Mouse (Mus musculus) spleen, adult 18-20 months (tissue): Measurements from ENCODE around the gene Popdc3.
"Not testable (repeated sequence)": the region's sequence is repeated elsewhere in the genome, so short reads cannot be mapped to it uniquely, and the experiment has no call there.

ENCODE experiments used
- DNase-seq, 2 experiments: peaks; one replicate each; pipeline ENCODE4 v3.0.0; 2022; ENCODE audit warnings: mixed read lengths in 2 of 2

The Popdc3 gene

DNA sequence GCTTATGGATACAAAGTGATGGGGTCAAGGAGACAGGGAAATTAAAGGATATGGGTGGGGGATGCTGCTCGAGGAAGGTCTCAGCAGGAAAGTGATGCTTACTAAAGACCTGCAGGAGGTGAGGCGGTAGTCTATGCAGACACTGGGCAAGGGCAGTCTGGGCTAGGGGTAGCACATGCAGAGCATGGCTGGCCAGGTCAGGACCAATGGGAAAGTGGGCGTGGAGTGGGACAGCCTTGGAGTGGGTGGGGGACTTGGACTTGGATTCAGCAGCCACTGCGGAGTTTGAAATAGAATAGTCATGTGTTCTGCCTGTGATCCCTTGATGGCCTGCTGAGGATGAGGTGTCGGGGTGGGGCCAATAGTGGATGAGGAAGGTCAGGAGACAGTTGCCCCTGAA is 141.0 kb downstream of the Popdc3 start:
- no peak for DNase-seq

DNA sequence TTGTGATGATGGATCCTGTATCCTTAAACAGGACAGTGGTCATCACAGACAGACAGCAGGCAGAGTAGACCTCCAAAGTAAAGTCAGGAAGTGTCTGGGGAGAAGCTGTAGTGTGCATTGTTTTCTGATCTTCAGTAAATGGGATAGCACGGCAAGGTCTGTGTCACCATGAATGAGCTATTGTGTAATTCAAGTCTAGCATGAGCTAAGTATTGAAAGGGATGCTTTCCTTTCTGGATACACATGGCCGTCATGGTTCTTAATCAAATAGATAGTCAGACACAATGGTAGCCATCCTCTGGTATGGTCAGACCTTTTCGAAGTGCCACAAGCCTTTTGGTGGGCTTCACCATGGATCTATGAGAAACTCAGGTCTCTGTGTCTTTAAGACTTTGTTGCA is 142.4 kb downstream of the Popdc3 start:
- no peak for DNase-seq

DNA sequence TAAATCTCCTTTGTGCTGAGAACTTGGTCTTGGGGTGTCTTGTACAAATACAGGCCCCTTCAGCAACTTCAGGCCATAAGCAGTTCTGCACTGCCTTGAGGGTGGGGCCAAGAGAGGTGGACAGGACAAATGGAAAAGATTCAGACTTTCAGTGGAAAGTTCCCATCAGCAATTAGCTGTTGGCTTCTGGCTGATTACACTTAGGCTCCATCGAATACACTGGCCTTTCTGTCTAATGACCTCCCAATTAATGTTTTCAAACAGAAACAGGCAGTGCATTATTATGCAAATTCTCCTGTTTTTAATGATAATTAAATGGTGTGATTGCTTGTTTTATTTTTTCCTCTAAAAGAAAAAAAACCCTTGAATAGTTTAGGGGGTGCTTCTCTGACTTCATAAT is 146.3 kb downstream of the Popdc3 start:
- no peak for DNase-seq

DNA sequence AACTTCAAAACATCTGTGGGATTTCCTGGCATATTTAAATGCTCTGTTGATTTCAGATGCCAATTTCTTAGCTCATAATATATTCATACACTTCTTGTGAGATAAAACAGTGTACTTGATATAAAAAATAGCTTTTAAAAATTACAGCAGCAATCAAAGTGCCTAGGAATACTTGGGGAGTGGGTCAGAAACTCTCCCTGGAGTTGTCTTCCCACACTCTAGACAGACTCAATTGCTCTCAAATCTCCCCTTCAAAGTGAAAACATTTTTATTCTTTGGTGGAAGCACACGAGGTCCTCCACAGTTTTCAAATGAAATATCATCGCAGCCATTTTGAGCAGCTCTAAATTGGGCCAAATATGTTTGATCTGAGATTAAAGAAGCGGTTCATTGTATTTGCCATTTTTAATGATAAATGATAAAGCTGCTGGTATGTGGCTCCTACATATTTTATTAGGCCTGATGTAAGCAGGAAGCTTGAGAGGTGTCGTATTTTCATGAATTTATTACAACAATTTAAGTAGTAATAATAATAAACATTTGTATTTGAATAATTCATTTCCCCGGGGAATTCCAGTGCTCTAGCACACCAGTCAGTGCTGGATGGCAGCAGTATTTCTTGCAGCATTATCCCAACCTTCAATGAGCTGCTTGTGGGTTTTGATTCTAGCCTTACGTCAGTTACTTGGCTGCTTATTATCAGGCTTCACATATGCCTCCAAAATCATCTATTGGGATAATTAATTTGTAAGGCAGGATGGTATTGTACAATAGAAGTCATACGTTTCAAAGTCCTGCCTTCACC is 150.5 kb downstream of the Popdc3 start:
- no peak for DNase-seq

DNA sequence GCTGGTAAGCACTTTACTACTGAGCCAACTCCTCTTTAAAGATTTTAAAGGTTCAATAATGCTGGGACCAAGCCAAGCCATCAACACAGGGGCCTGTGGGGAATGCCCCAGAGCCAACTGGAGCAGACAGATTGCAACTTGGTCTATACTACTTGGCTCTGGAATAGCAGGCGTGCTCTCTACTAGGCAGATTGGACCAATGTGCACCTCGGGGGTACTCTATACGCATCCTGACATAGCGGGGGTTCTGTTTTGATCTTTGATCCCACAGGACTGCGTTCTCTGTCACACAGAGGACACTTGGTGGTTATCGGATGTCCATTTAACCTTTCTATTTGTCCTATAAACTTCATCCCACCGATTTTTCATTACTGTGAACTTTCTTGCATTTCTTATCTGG is 157.0 kb downstream of the Popdc3 start:
- no peak for DNase-seq

DNA sequence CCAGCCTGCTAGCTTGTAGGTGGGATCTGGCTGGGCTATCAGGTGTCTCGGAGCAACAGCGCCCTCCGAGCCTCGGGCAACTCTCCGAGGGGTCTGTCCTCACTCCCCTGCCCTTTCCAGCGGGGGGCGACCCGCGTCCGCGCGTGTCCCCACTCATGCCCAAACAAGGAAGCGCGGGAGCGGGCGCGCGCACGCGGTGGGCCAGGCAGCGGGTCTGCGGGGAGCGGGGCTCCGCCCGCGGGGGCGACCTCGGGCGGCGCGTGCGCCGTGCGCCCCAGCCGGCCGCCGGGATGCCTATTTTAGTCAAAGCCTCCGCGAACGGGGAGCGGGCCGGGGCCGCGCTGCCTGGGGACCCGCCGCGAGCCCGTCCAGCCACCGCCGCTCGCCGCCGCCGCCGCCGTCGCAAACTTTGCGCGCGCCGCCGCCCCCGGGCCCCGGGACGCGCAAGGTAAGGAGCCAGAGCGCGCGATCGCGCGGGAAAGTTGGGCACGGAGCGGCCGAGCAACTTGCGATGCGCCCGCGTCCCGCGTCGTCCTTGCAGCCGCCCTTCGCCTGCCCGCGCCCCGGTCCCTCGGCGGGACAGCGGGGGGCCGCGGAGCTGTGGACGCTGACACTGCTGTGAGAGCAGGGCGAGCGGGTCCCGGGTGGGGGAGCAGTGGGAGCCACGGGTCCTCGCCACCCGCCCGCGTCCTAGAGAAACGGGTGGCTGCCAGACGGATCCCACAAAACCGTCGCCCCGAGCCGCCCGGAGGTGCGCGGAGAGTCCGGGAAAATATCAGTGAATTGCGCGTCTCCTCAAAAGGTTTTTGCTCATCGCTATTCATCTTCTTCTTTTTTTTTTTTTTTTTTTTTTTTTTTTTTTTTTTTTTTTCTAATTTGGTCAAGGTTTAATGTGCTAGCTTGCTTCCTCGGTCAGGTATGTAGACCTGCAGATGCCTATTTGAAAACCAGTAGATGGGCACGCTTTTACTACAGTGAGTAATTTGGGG is 157.8 kb downstream of the Popdc3 start, which contains the start of gene Bves:
TSS of gene Bves (plus strand) at position 339 of the 989 bp plus-strand sequence.
- DNase-seq = no peak

DNA sequence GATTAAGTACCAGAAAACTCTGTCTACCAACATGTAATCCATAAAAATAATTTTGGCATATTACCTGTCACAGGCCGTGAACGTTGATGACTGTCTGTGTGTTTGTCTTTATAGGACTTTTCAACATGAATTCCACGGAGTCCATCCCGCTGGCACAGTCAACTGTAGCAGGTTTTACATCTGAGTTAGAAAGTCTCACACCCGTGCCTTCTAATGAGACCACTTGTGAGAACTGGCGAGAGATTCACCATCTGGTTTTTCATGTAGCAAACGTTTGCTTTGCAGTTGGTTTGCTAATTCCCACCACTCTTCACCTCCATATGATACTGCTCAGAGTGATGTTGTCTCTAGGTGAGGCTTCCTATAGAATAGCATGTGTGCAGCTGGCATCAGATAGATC is 161.2 kb downstream of the Popdc3 start:
- DNase-seq = no peak

DNA sequence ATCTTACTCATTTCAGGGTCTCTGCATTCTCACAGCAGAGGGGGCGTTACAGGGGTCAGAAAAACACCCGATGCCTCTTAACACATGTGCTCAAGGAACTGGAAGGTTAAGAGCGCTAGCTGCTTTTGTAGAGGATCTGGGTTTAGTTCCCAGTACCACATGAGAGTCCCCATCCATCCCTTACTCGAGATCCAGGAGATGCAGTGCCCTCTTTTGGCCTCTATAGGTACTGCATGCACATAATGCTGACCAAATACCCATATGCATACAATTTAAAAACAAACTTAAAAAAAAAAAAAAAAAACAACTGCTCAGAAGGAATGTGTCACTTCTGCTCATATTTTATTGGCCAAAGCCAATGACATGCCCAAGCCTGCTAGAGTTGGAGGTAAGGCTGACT is 166.5 kb downstream of the Popdc3 start:
- DNase-seq = no peak

DNA sequence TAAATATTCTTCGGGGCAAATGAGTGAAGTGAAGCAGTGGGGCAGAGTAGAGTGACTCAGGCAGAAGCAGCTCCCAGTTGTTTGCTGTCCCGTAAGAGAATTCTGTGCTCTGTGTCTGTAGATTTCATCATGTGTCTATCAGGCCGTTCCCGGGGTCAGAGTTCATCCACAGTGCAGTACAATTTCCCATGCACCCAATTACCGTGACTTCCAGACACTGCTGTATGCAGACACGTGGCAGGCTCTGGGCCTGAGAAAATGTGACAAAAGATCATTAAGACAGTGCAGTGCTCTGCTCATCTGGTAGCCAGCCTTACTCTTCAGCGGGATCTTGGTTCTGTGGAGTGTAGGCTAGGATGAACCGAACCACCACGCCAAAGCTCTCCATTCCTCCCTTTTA is 167.3 kb downstream of the Popdc3 start:
- no peak for DNase-seq

DNA sequence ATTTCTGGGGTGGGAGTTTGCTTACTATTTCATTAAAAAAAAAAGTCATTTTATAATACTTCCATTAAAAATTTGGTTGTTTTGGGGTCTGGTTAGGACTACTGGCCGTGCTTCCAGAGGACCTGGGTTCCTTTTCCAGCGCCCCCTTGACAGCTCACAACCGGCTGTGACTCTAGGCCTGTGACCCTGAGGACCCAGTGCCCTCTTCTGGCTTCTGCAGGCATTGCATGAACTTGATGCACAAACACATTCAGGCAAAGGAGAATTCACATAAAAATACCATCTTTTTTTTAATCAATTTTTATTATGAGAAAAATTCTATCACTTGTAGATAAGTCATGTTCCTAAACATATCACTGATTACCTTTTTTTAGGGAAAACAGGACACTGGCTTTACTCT is 170.2 kb downstream of the Popdc3 start:
- not testable (repeated sequence) for DNase-seq

DNA sequence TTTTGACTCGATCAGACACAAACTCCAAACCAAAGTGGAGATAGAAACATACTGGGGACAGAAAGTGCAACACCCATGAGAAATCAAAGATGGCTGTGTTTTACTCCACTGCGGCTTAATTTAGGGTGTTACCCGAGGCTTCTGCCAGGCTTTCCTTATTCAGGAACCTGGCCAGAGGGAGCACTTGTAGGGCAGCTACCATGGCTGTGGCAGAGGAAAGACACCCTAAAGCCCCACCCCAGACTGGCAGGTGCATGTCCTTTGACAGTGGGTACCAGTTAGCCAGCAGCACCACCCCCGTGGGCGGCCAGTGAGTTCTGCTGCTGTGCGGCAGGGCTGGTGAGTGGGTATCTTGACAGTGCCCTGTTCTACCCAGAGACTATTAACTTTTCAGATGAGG is 178.2 kb downstream of the Popdc3 start:
- no peak for DNase-seq

DNA sequence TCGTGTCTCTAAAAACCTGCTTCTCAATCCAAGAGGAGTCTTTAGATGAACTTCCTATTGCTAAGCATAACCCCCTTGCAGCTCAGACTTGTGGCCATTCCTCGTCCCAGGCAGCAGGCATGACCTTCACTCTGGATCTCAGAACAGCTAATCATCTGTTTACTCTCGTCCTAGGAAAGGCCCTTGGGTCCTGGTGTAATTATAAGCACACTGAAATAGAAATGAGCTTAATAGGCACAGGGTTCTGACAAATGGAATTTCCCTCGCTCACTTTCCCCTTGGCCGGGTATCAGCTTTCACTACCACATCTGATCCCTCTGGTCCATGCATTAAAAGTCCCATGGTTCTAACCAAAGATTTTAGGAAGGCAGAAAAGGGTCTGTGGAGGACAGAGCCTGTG is 185.5 kb downstream of the Popdc3 start:
- DNase-seq = no peak

DNA sequence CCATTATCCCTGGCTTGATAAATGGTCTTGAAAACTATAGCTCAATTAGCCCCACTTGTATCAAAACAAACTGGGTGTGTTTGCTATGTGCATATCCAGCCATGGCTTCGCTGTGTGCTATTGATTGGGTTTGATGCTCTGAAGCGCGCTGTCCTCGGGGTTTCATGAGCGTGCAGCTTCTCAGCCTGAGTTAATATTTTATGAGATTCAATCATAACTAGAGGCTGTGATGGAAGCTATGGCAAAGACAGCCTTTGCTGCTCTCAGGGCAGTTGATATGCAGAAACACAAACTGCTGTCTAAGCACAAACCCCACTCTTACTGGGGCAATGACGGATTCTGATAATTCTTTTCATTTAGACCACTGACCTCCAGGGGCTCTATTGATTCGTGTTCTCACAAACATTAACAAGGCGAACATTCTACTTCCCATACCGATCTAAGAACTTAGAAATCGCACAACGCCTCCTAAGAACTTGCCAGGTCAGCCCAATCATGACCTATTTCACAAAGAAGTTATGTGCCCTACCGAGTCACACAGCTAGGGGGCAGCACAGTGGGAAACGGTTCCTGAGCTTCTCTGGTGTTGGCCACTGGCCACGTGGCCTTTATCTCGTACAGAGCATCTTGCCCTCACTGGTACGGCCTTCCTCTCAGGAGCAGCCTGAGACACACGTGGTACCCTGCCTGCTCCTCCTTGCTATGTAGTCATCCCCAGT is 189.2 kb downstream of the Popdc3 start:
- no peak for DNase-seq
